Mouse (Mus musculus): Measurements from ENCODE around the gene Heatr5b. TPM values are rescaled to one million over a fixed set of nuclear protein-coding genes. Genes with fewer than 3 reads are reported as not detected.
"Not testable (repeated sequence)": the region's sequence is repeated elsewhere in the genome, so short reads cannot be mapped to it uniquely, and the experiment has no call there.

Heatr5b gene
- total RNA-seq (2015), result 20.9 and 26.2 TPM in 2 replicates
- total RNA-seq (2017), result 16.6 and 19.3 TPM in 2 replicates

DNA sequence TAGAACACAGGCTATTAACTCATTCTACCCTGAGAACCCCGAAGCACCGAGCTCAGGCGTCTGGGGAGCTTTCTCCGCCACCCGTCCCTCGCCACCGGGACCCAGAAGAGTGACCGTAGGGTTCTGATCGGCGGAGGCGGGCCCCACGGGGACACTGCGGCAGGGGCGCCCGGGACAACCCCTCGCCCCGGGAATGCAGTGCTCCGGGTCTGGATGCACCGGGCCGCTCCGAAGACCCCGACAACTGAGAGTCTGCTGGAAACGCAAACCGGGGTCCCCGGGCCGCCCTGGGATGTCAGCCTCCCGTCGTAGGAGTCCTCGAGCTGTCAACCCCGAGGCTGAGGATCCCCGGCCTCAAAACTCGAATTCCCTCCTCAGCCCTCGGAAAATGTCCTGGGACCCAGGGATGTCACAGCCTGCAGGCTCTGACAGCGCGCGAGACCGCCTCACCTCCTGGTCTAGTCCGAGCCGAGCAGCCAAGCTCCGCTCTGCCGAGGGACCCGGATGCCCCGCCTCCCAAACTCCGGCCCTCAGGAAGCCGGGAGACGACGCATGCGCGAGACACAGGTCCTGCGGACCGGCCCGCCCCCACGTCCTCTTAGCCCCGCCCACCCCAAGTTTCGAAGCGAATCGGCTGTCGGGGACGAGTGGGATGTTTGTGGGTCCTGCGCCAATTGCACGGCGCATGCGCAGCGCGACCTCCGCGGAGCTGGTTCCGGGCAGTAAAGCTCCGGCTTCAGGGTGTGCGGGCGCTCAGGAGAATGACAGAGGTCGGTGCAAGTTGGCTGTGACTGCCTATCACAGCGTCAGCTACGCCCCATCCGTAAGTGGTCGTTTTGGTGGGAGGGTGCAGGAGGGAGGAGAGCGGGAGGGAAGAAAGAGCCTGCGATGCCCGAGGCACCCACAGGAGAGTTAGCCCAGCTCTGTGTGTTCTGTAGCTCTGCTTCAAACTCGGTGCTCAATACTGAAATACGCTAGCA is at the start of gene Heatr5b, which contains the start of gene Gpatch11:
TSS of gene Heatr5b (minus strand) at position 509 of the 980 bp plus-strand sequence.
TSS of gene Gpatch11 (plus strand) at position 712 of the 980 bp plus-strand sequence.
- peak; percentile 88 for ATAC-seq (replicated peaks; ENCODE audit: poor library complexity)

DNA sequence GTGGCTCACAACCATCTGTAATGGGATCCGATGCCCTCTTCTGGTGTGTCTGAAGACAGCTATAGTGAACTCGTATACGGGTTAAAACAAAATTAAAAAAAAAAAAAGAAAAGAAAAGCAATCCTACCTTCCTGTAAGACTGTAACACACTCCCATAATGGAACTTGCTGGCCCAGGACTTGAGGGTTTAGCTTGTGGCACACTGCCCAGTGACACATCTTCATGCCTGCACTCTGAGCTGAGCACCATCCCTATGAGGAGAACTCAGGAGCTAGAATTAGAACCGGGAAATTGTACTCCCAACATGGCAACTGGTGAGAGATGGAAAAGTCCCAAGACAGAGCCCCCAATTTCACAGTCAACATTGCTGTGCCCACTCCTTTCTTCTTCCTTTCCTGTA is 48.1 kb upstream of the Heatr5b start:
- ATAC-seq (replicated peaks; ENCODE audit: poor library complexity), result no peak

DNA sequence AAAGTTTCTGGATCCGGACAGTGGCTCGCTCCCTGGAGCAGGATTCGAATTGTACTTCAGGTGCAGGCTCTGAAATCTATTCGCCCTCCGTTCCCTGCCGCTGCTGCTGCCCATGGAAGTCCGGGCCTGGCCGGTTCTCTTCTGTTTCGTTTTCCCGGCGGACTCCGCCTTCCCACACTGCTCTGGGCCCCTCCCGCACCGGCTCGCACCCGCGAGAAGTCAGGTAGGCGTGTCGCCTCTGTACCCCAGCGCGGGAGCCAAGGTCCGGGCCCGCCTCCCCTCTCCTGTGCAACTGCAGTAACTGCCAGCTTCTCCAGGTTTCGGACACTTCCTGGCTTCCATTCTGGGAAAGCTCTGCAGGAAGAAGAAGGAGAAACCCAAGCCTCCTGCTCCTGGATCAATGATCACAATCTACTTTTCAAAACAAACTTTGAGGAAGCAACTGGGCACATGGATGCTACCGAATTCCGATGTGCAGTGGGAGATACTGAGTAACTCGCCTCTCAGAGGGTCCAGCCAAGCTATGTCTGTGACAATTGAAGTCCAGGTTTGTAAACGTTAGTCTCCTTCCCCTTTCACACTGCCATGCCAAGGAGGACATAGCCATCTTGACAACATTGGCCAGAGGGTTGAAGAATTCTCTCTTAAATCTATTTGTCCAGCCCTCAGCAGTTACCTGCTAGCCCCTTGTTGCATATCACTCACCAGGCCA is 47.4 kb upstream of the Heatr5b start, which contains the start of gene Eif2ak2:
TSS of gene Eif2ak2 (minus strand) at position 173 of the 712 bp plus-strand sequence.
- ATAC-seq (replicated peaks; ENCODE audit: poor library complexity), result peak; percentile 98

DNA sequence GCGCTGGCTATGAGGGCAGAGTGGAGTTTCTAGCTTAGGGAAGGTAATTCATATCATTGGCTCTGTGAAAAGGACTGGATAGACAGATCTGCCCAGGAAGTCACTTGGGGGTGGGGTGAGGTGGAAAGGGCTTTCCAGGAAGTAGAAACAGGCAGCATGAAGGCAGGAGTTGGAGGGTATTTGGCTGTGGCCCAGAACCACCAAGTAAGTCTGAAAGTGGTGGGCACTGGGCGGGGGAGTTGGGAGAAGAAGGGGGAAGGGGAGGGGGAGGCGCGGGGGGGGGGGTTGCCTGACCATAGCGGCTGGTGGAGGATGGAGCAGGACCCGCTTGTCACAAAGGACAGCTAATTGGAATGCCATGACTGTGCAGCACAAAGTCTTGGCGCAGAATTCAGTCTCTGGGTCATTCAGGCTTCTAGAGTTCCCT is 46.7 kb upstream of the Heatr5b start:
- peak; percentile 49 for ATAC-seq (replicated peaks; ENCODE audit: poor library complexity)

DNA sequence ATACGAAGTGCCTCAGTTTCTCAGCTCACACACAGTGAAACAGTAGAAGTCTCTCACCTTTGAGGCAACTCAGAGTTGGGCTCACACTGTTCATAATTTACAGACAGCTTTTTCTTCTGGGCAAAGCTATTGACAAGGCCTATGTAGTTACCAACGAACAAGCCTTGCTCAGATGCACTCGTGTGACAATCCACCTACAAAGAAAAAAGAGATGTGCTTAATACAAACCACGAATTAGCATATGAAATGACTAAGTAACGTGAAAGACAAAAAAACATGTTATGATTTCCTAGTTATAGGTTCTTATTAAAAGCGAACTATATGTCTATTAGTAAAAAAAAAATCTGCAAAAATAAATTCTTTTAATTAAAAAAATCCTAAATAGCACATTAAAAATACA is 38.7 kb upstream of the Heatr5b start:
- ATAC-seq (replicated peaks; ENCODE audit: poor library complexity), result no peak

DNA sequence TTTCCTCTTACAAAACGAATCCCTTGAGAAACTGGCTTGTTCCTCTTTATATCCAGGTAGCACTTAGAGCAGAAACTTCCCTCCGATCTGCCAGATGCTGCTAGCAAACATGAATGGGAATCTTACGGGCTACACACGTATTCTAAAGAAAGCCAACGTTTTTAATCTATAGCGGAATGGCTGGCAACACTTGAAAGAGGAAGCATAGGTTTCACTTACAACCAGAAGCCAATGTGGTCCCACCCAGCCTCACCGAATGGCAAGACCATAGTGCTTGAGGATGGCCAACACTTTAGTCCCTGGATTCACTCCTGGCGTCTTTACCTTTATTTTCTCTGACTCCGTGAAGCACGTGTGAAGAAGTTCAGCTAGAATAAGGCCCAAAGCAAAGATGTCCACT is 21.1 kb upstream of the Heatr5b start:
- ATAC-seq (replicated peaks; ENCODE audit: poor library complexity), result no peak

DNA sequence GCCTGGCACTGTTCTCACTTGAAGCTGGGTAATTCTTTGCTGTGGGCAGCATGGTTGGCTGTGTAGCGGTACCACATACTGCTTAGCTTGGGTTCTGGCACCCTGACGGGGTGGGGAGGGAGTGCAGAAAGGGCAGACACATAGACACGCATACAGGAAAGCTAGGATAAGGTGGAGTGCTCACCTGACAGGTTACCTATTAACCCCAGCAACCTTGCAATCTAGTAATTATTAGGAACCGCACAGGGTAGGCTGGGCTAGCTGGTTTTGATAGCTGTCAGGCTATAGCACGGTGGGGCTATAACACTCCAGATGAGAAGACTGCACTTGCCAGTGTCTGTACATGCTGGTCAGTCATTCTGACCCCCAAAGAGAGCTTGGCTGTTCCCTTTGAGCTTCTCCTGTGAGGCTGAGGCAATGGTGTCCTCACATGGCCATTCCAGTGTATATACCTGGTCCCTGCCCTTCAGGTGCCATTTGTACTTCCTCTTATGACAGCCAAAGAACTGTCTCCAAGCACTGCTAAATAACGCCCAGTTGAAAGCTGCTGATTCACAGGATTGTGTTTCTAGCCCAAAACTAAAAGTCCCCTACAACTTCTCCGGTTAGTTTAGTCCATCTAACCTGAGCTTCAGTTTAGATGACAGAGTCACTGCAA is 7.2 kb upstream of the Heatr5b start:
- no peak for ATAC-seq (replicated peaks; ENCODE audit: poor library complexity)

DNA sequence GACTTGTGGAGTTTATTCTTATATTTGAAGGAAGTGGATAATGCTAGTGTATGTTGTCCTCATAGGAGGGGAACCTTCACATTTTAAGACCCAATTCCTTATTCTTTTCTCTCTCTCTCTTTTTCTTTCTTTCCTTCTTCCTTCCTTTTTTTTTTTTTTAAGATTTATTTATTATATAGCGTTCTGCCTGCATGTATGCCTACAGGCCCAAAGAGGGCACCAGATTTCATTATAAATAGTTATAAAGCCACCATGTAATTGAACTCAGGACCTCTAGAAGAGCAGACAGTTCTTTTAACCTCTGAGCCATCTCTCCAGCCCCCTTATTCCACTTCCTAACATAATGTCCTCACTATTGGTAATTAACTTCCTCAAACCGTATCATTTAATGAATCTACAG is 892 bp upstream of the Heatr5b start:
- ATAC-seq (replicated peaks; ENCODE audit: poor library complexity), result 0 out of 2 replicates have a peak, but pooled peaks have one; percentile 12

DNA sequence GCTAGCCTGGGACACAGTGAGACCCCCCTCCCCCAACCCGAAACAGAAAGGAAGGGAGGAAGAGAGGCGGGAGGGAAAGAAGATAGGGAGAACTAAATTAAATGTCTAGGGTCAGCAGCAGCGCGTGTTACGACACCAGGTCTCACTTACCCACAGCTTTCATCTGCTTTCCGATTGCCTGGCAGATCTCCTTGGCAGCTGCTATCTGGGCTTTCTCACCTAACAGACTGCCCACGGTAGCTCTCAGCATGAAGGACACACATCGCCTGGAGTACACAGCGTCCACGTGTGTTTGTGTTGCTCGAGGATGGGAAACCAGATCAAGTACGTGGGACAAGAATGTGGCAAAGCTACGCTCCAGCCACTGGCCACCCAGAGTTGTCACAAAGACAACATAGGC is 10.8 kb downstream of the Heatr5b start:
- no peak for ATAC-seq (replicated peaks; ENCODE audit: poor library complexity)

- ATAC-seq (replicated peaks; ENCODE audit: poor library complexity), result no peak
Measured at GRCm38 (mm10) chr17:78809582-78809981, 25.6 kb downstream of the Heatr5b start.

DNA sequence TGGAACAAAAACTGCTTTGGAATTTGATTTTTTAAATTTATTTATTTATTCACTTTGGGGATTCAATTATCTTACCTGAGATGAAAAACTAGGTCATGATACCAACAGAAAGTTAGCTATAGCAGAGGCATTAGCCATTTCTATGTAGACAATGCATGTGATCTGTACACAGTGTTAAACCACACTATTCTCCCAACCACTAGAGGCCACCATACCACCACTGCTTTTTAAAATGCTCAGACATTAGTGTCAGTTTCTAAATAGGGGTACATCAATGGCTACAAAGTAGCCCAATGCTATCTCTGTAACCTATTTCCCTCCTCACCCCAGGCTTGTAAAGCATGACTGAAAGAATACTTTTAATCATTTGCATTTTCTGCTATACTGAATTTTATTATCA is 26.1 kb downstream of the Heatr5b start:
- peak; percentile 88 for ATAC-seq (replicated peaks; ENCODE audit: poor library complexity)

GRCm38 (mm10) chr17:78797222-78797621 is 37.9 kb downstream of the Heatr5b start:
- ATAC-seq (replicated peaks; ENCODE audit: poor library complexity), result no peak

GRCm38 (mm10) chr17:78794390-78794789 is 40.8 kb downstream of the Heatr5b start:
- peak; percentile 91 for ATAC-seq (replicated peaks; ENCODE audit: poor library complexity)

- no peak for ATAC-seq (replicated peaks; ENCODE audit: poor library complexity)
Measured at GRCm38 (mm10) chr17:78792122-78792521, 43.0 kb downstream of the Heatr5b start.

- ATAC-seq (replicated peaks; ENCODE audit: poor library complexity), result no peak
Measured at GRCm38 (mm10) chr17:78791690-78792070, 43.5 kb downstream of the Heatr5b start.

GRCm38 (mm10) chr17:78791068-78791689 is 44.0 kb downstream of the Heatr5b start:
- no peak for ATAC-seq (replicated peaks; ENCODE audit: poor library complexity)

- ATAC-seq (replicated peaks; ENCODE audit: poor library complexity), result not testable (repeated sequence)
Measured at GRCm38 (mm10) chr17:78788273-78788672, 46.9 kb downstream of the Heatr5b start.

GRCm38 (mm10) chr17:78778765-78779164 is 56.4 kb downstream of the Heatr5b start:
- no peak for ATAC-seq (replicated peaks; ENCODE audit: poor library complexity)

- no peak for ATAC-seq (replicated peaks; ENCODE audit: poor library complexity)
Measured at GRCm38 (mm10) chr17:78772317-78772716, 62.8 kb downstream of the Heatr5b start.

DNA sequence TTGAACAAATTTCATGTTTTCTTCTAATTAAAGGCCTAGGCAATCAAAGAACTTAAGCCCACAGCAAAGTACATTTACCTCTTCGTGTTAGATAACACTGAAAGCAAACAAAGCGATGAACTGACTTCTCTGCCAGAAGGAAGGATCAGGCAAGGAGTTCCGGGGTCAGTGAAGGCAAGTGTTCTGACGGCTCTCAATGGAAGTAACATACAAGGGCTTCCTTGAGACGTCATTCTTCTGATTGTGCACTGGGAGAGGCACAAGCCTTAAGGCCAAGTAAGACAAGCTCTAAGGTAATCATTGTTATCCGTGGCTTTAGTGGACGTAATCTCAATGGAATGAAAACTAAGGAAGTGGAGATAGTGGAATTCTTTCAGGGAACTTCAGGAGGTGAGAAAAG is 64.2 kb downstream of the Heatr5b start:
- no peak for ATAC-seq (replicated peaks; ENCODE audit: poor library complexity)

- no peak for ATAC-seq (replicated peaks; ENCODE audit: poor library complexity)
Measured at GRCm38 (mm10) chr17:78769341-78769740, 65.8 kb downstream of the Heatr5b start.
